Comparison of ENCODE assay signal across 10 mouse cellular contexts in genomic region chr7:99618860-99619259, GRCm38 (mm10). TPM values are rescaled to one million over a fixed set of nuclear protein-coding genes. Genes with fewer than 3 reads are reported as not detected.
DNase-seq lines count a peak whose midpoint lies in the region; ATAC-seq and TF ChIP-seq lines count a peak whose summit lies in the region.
"Had no signal": no experiment of that assay in that cellular context is flagged by ENCODE, and none has a peak within 500 bp of the region (broad histone marks: within the 10 kb centered on the region; RNA-seq: fewer than 3 reads in every experiment).

No protein-coding gene starts in this region.

- H3K9me3 ChIP-seq in hindbrain, embryonic 16.5 days (ENCODE audit: control insufficient read depth, low read length) = no peaks in the 10 kb centered on the region
- H3K9me3 ChIP-seq in hindbrain, embryonic 12.5 days (replicated peaks) = no peaks in the 10 kb centered on the region
- no peaks in the 10 kb centered on the region for H3K9me3 ChIP-seq in ES-Bruce4 (replicated peaks; ENCODE audit: control insufficient read depth, insufficient read depth, low read length, poor library complexity, severe bottlenecking)
- H3K9me3 ChIP-seq in limb, embryonic 10.5 days (replicated peaks) = no peaks in the 10 kb centered on the region
- H3K9me3 ChIP-seq: embryonic facial prominence, embryonic 15.5 days; limb, embryonic 15.5 days had no signal

- no peak overlapping the region for H3K27ac ChIP-seq in hindbrain, embryonic 16.5 days (ENCODE audit: low read depth, low read length)
- no peak overlapping the region for H3K27ac ChIP-seq in hindbrain, embryonic 12.5 days
- H3K27ac ChIP-seq in ES-Bruce4 (ENCODE audit: insufficient read depth, low read length) = no peak overlapping the region
- H3K27ac ChIP-seq in limb, embryonic 10.5 days = no peak overlapping the region
- H3K27ac ChIP-seq: embryonic facial prominence, embryonic 15.5 days; limb, embryonic 15.5 days had no signal

- TF ChIP-seq POLR2A in ES-Bruce4 (IDR thresholded peaks at IDR 0.05; ENCODE audit: insufficient read depth, low read length) = no peak

- no peaks in the 10 kb centered on the region for H3K36me3 ChIP-seq in hindbrain, embryonic 16.5 days (ENCODE audit: control insufficient read depth, insufficient read depth, low read length)
- no peaks in the 10 kb centered on the region for H3K36me3 ChIP-seq in hindbrain, embryonic 12.5 days
- H3K36me3 ChIP-seq in ES-Bruce4 (ENCODE audit: control insufficient read depth, insufficient read depth, low read length, poor library complexity, severe bottlenecking) = no peaks in the 10 kb centered on the region
- no peaks in the 10 kb centered on the region for H3K36me3 ChIP-seq in limb, embryonic 10.5 days
- H3K36me3 ChIP-seq: embryonic facial prominence, embryonic 15.5 days; limb, embryonic 15.5 days had no signal

- H3K4me1 ChIP-seq in hindbrain, embryonic 16.5 days (ENCODE audit: control insufficient read depth, insufficient read depth, low read depth, low read length) = no peaks in the 10 kb centered on the region
- no peaks in the 10 kb centered on the region for H3K4me1 ChIP-seq in hindbrain, embryonic 12.5 days
- H3K4me1 ChIP-seq in ES-Bruce4 (ENCODE audit: control insufficient read depth, insufficient read depth, low read length) = no peaks in the 10 kb centered on the region
- H3K4me1 ChIP-seq in limb, embryonic 10.5 days = no peaks in the 10 kb centered on the region
- H3K4me1 ChIP-seq: embryonic facial prominence, embryonic 15.5 days; limb, embryonic 15.5 days had no signal

- H3K4me3 ChIP-seq in hindbrain, embryonic 16.5 days (ENCODE audit: low read length) = no peak overlapping the region
- H3K4me3 ChIP-seq in hindbrain, embryonic 12.5 days = no peak overlapping the region
- no peak overlapping the region for H3K4me3 ChIP-seq in ES-Bruce4 (ENCODE audit: low read depth, low read length)
- H3K4me3 ChIP-seq in limb, embryonic 10.5 days = no peak overlapping the region
- H3K4me3 ChIP-seq: embryonic facial prominence, embryonic 15.5 days; limb, embryonic 15.5 days had no signal

- peak; percentile 56 for DNase-seq in 416B (ENCODE audit: low read depth)
- peak; percentile 75 to 78 for DNase-seq in cerebellum, postnatal 14 days
- DNase-seq in limb, embryonic 10.5 days (ENCODE audit: low spot score) = peak; percentile 45
- peak; percentile 78 for DNase-seq in thymus, postnatal 4 days
- DNase-seq in ovary, postnatal 10 days (ENCODE audit: low spot score) = no peak

- no peak for TF ChIP-seq EP300 in ES-Bruce4 (IDR thresholded peaks at IDR 0.05; ENCODE audit: insufficient read depth, low read depth, low read length)

- H3K27me3 ChIP-seq in hindbrain, embryonic 16.5 days (replicated peaks; ENCODE audit: control insufficient read depth, insufficient read depth, low read length) = no peaks in the 10 kb centered on the region; the same call in 1 of the 2 replicates
- peaks cover 30% of the 10 kb centered on the region for H3K27me3 ChIP-seq in hindbrain, embryonic 12.5 days
- H3K27me3 ChIP-seq in ES-Bruce4 (ENCODE audit: control insufficient read depth, insufficient read depth, low read length, poor library complexity, severe bottlenecking) = no peaks in the 10 kb centered on the region
- H3K27me3 ChIP-seq in limb, embryonic 10.5 days (ENCODE audit: low read depth, poor library complexity, severe bottlenecking) = peaks cover 38% of the 10 kb centered on the region

- no peak overlapping the region for H3K9ac ChIP-seq in hindbrain, embryonic 16.5 days (ENCODE audit: low read depth, low read length)
- no peak overlapping the region for H3K9ac ChIP-seq in hindbrain, embryonic 12.5 days
- H3K9ac ChIP-seq in ES-Bruce4 (ENCODE audit: low read depth, poor library complexity, severe bottlenecking) = no peak overlapping the region
- H3K9ac ChIP-seq: embryonic facial prominence, embryonic 15.5 days; limb, embryonic 15.5 days had no signal

- TF ChIP-seq CTCF in ES-Bruce4 (IDR thresholded peaks at IDR 0.05; ENCODE audit: low read depth, low read length) = peak; percentile 37

- peak; percentile 75; the same call in 1 of the 2 replicates for ATAC-seq in hindbrain, embryonic 16.5 days
- no peak for ATAC-seq in hindbrain, embryonic 12.5 days (ENCODE audit: low FRiP score)

- no peak overlapping the region for H3K4me2 ChIP-seq in hindbrain, embryonic 16.5 days (ENCODE audit: low read length)
- no peak overlapping the region for H3K4me2 ChIP-seq in hindbrain, embryonic 12.5 days (replicated peaks)
- H3K4me2 ChIP-seq: embryonic facial prominence, embryonic 15.5 days; limb, embryonic 15.5 days had no signal

- WGBS in hindbrain, embryonic 16.5 days = 7% methylated on average over 3 of the region's 3 CpGs
- 12% methylated on average over 3 of the region's 3 CpGs for WGBS in hindbrain, embryonic 12.5 days
- 11% methylated on average over 3 of the region's 3 CpGs for WGBS in limb, embryonic 10.5 days

RNA-seq across cellular contexts. Expression of gene Tpbgl, which starts 8.0 kb away (rescaled TPM):
- 2.2 and 2.7 TPM in 2 replicates for polyA plus RNA-seq in hindbrain, embryonic 16.5 days (2015; fragmentation: Nextera tagmentation; extraction: Ambion mirVana)
- polyA plus RNA-seq in hindbrain, embryonic 12.5 days (2016; fragmentation: Nextera tagmentation; extraction: Ambion mirVana) = 1.6 and 2.2 TPM in 2 replicates
- not detected in 2 replicates for polyA plus RNA-seq in ES-Bruce4 (2011; ENCODE audit: insufficient read depth, insufficient read length, low read depth, missing spikeins)
- 0.05 TPM in 1 of 2 replicates, not detected in the other for polyA plus RNA-seq in limb, embryonic 10.5 days (2016; fragmentation: Nextera tagmentation; extraction: Ambion mirVana)
